Mouse (Mus musculus) neural tube, embryonic 12.5 days (tissue): ENCODE measurements around the gene Hist4h4. TPM values are rescaled to one million over a fixed set of nuclear protein-coding genes. Genes with fewer than 3 reads are reported as not detected.

Source experiments
- ATAC-seq: fragments of 200-750 bp; cut with Nextera tagmentation; 2 replicates; pipeline ENCODE4 v1.8.0; 2017; ENCODE audit warnings: low read depth, mild to moderate bottlenecking, moderate TSS enrichment, moderate library complexity; ENCODE audit not compliant: low FRiP score
- H3K27ac ChIP-seq: fragments of 300-500 bp; sonication (generic); 2 replicates; pipeline ENCODE4 v1.5.1; 2016
- H3K27me3 ChIP-seq: fragments of 300-500 bp; sonication (generic); replicated peaks from 2 replicates; pipeline ENCODE4 v1.6.1; 2016; ENCODE audit warnings: mild to moderate bottlenecking
- H3K36me3 ChIP-seq: fragments of 300-500 bp; sonication (generic); 2 replicates; pipeline ENCODE4 v1.6.1; 2016; ENCODE audit warnings: mild to moderate bottlenecking
- H3K4me1 ChIP-seq: fragments of 300-500 bp; sonication (generic); 2 replicates; pipeline ENCODE4 v1.6.1; 2016
- H3K4me2 ChIP-seq: fragments of 300-500 bp; sonication (generic); replicated peaks from 2 replicates; pipeline ENCODE4 v1.6.1; 2016; ENCODE audit warnings: mild to moderate bottlenecking
- H3K4me3 ChIP-seq: fragments of 300-500 bp; sonication (generic); 2 replicates; pipeline ENCODE4 v1.5.1; 2016
- H3K9ac ChIP-seq: fragments of 300-500 bp; sonication (generic); 2 replicates; pipeline ENCODE4 v1.6.1; 2016; ENCODE audit warnings: mild to moderate bottlenecking
- H3K9me3 ChIP-seq: fragments of 300-500 bp; sonication (generic); 2 replicates; pipeline ENCODE4 v1.6.1; 2016; ENCODE audit warnings: mild to moderate bottlenecking
- WGBS: fragments of 180-500 bp; shearing (Covaris S2); methylation state at CpG from one replicate; pipeline ENCODE4 v1.1.7; 2016; 5-methylcytosine and 5-hydroxymethylcytosine counted together
- polyA plus RNA-seq: library from polyadenylated mRNA; unstranded; fragments of >200 nt; fragmentation: Nextera tagmentation; extraction: Ambion mirVana; gene quantifications from 2 replicates; pipeline ENCODE4 v1.2.1, GENCODE M21; 2016

The Hist4h4 gene
- polyA plus RNA-seq, 1 experiment from 2014 or later = 0.67 TPM

DNA sequence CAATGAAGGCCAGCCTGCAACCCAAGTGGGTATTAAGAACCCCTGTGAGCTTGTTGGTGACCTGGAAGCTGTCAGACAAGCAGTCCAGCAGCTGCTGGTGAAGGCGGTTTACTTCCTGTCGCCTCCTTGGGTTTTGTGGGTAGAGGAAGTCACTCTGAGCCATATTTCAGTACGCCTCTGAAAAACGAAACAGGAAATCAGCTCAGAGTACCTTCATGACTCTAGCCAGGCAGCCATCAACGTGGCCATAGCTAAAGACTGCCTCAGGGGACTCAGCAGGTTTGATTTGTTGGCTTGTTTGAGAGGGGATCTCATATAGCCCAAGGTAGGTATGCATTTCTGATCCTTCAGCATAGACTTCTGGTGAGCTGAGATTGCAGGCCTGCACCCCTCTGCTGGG is 27.5 kb upstream of the Hist4h4 start:
- H3K27me3 ChIP-seq = no peaks in the 10 kb centered on the region
- WGBS = 81% methylated on average over 5 of the region's 5 CpGs
- no peak overlapping the region for H3K4me2 ChIP-seq
- no peaks in the 10 kb centered on the region for H3K36me3 ChIP-seq
- H3K27ac ChIP-seq = no peak overlapping the region
- H3K9ac ChIP-seq = no peak overlapping the region
- H3K4me1 ChIP-seq = peaks cover 5% of the 10 kb centered on the region; the same call in 1 of the 2 replicates
- no peaks in the 10 kb centered on the region for H3K9me3 ChIP-seq
- H3K4me3 ChIP-seq = no peak overlapping the region
- ATAC-seq = no peak

DNA sequence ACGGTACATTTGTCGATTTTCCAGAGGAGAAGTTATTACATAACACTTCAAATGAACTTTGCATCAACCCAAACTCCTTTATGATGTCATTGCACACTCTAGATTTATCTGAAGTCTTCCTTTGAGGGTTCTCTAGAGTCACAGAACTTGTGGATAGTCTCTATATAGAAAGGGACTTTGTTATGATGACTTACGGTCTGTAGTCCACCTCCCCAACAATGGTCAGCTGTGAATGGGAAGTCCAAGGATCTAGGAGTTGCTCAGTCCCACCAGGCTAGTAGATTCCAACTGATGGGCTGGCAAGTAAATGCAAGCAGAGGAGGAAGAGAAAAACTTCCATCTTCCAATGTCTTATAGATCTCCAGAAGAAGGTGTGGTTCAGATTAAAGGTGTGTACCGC is 24.5 kb upstream of the Hist4h4 start:
- ATAC-seq = no peak; the same call in 1 of the 2 replicates

DNA sequence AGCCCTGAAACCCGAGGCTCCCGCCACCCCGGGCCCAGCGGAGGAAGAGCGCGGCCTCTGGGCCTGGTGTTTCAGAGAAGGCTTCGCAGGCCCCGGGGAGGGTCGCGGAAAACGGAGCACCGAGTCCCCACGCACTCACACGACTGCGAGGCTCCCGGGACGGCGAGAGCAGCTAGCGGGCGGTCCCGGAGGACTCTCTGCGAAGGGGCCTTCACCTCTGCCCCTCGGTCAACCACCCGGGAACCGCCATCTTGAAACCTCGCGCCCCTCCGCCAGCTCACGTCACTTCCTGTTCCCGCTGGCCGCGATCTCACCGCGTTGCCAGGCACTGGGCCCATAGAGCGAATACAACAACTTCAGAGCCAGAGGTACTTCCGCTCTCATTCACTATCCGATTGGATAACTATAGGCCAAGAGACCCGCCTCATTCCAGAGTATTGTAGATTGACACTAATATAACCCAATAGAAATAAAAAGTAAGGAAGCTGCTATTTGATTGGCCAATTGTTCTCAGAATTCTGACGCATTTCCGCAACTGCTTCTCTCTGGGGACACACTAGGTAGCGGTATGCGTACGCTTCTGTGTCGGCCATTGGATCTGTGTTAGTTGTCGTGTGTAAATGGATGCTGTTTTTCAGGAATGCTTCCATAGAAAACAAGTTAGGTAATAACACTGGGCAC is 23.8 kb upstream of the Hist4h4 start, which contains the start of gene Wbp11:
Gene Wbp11 (minus strand): TSS at position 353 of the 681 bp plus-strand sequence.
- Histone ChIP-seq H3K4me3 (peak within 1 kb of the TSS; percentile 99), H3K4me2 (peak within 1 kb of the TSS; percentile 75), H3K9ac (peak within 1 kb of the TSS; percentile 97), H3K27me3 (no peaks in the 10 kb centered on the region), H3K9me3 (no peaks in the 10 kb centered on the region), H3K4me1 (peaks cover 5% of the 10 kb centered on the region; the same call in 1 of the 2 replicates), H3K36me3 (peaks cover 20% of the 10 kb centered on the region), H3K27ac (0 out of 2 replicates have a peak within 1 kb of the TSS, but pooled peaks have one; percentile 42)
- WGBS = under 1% methylated on average over 45 of the region's 45 CpGs
- ATAC-seq = peak; percentile 100

More for the DNA sequence above, 24.5 kb upstream of the Hist4h4 start:
- 35% methylated on average over 4 of the region's 4 CpGs for WGBS
- peak overlapping the region; percentile 60 for H3K9ac ChIP-seq
- peaks cover 18% of the 10 kb centered on the region for H3K36me3 ChIP-seq
- no peaks in the 10 kb centered on the region for H3K9me3 ChIP-seq
- H3K4me2 ChIP-seq = peak overlapping the region; percentile 60
- no peaks in the 10 kb centered on the region for H3K27me3 ChIP-seq
- peak overlapping the region; percentile 44 for H3K4me3 ChIP-seq
- no peak overlapping the region for H3K27ac ChIP-seq
- peaks cover 5% of the 10 kb centered on the region; the same call in 1 of the 2 replicates for H3K4me1 ChIP-seq

DNA sequence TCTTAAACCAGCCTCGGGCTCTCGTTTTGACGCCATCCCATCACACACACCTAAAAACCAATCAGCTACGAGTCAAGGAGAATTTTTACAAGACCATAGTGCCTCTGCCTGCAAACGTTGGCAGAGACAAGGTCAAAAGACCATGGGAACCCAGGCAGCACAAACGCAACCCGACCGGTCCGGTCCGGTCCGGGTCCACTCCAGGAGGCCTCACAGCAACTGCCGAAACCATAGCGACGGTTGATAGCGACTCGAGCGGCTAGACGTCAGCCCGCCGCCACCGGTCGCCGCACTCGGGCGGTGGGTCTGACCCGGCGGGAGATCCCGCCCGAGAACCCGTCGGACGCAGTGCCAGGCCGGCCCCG is 23.3 kb upstream of the Hist4h4 start, which contains the start of gene BC049715:
Gene BC049715 (plus strand): TSS at position 111 of the 365 bp plus-strand sequence.
- ATAC-seq = no peak
- H3K4me3 ChIP-seq = peak within 1 kb of the TSS; percentile 99
- H3K27me3 ChIP-seq = no peaks in the 10 kb centered on the region
- peak within 1 kb of the TSS; percentile 75 for H3K4me2 ChIP-seq
- peaks cover 5% of the 10 kb centered on the region; the same call in 1 of the 2 replicates for H3K4me1 ChIP-seq
- peaks cover 25% of the 10 kb centered on the region for H3K36me3 ChIP-seq
- no peaks in the 10 kb centered on the region for H3K9me3 ChIP-seq
- peak within 1 kb of the TSS; percentile 97 for H3K9ac ChIP-seq
- H3K27ac ChIP-seq = 0 out of 2 replicates have a peak within 1 kb of the TSS, but pooled peaks have one; percentile 42
- WGBS = under 1% methylated on average over 34 of the region's 34 CpGs

DNA sequence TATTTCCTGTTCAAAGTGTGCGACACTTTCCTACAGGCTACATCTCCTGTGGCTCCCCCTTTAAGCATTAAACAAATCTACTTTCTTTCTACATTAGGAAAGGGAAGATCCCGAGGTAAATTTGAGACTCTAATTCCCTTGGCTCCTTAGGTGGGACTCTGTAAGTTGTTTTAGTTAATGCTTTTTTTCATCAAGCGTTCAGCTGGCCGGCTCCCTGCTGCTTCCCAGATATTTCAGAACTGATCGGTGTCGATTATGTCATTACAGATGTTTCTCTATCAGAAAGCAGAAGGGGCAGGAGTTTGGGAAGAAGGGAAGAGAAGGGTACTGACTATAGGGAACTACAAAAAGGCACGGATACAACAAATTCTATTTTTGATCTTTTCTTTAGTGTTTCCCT is 22.9 kb upstream of the Hist4h4 start:
- H3K4me3 ChIP-seq = peak overlapping the region; percentile 99
- 26% methylated on average over 7 of the region's 7 CpGs for WGBS

DNA sequence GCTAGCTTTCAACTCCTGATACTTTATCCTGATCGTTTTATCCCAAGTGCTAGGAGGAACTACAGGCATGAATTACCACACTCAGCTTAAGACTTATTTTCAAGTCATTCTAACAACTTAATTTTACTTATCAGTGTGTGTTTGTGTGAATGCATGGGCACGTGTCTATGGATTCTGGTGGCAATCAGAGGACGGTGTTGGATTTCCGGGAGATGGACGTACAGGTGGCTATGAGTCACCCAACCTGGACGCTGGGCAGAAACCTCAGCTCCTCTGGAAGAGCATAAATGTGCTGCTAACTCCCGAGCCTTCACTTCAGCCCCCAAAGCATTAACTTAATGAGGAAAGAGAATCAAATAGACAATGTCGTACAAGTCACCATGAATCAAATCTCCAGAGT is 20.8 kb upstream of the Hist4h4 start:
- Histone ChIP-seq H3K9ac (no peak overlapping the region), H3K4me1 (peaks cover 5% of the 10 kb centered on the region; the same call in 1 of the 2 replicates), H3K36me3 (peaks cover 50% of the 10 kb centered on the region), H3K27me3 (no peaks in the 10 kb centered on the region), H3K27ac (no peak overlapping the region), H3K9me3 (no peaks in the 10 kb centered on the region), H3K4me3 (no peak overlapping the region), H3K4me2 (no peak overlapping the region)
- 94% methylated on average over 8 of the region's 8 CpGs for WGBS
- ATAC-seq = no peak

More for the DNA sequence above, 22.9 kb upstream of the Hist4h4 start:
- peaks cover 5% of the 10 kb centered on the region; the same call in 1 of the 2 replicates for H3K4me1 ChIP-seq
- peak overlapping the region; percentile 75 for H3K4me2 ChIP-seq
- no peaks in the 10 kb centered on the region for H3K9me3 ChIP-seq
- no peak overlapping the region for H3K27ac ChIP-seq
- no peak for ATAC-seq
- H3K9ac ChIP-seq = peak overlapping the region; percentile 97
- H3K36me3 ChIP-seq = peaks cover 29% of the 10 kb centered on the region
- no peaks in the 10 kb centered on the region for H3K27me3 ChIP-seq

DNA sequence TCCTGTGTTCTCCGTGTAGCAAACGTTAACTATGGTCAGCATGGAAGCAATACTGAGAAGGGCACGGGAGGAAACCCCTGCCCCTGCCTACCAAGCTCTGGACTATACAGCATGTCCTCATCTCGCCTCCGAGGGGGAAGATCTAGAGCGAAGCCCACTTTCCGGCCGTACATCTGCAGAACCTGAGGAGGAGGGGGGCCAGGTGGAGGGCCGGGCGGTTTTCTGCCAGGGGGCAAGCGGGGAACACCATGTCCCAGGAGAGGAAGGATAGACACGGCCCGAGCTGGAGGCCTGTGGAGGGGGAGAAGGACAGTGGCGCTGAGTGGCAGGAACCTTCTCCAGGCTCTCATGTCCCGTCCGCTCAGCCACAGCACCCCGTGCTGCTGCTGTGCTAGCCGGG is 16.9 kb upstream of the Hist4h4 start:
- H3K36me3 ChIP-seq = peaks cover 86% of the 10 kb centered on the region
- WGBS = 92% methylated on average over 18 of the region's 18 CpGs
- no peak for ATAC-seq
- no peaks in the 10 kb centered on the region for H3K27me3 ChIP-seq
- no peaks in the 10 kb centered on the region for H3K9me3 ChIP-seq
- H3K9ac ChIP-seq = no peak overlapping the region
- no peak overlapping the region for H3K4me2 ChIP-seq
- no peak overlapping the region for H3K4me3 ChIP-seq
- no peak overlapping the region for H3K27ac ChIP-seq
- H3K4me1 ChIP-seq = no peaks in the 10 kb centered on the region

DNA sequence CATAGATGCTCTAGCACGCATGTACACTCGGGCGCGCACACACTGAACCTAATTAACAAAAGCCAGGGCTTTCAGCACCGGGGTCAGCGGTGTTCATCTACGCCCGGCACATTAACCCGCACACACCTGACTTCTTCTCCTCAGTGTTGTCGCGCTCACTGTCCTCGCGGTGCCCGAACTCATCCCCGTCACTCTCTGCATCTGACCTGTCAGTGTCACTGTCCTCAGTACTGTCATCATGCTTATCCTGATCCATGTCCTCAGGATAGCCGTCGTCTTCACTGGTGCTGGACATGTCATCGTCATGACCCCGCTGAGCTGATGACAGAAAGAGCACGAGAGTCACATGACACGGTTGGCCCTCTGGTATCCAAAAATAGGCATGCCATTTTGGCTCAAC is 16.2 kb upstream of the Hist4h4 start:
- Histone ChIP-seq H3K27me3 (no peaks in the 10 kb centered on the region), H3K36me3 (peaks cover 88% of the 10 kb centered on the region), H3K9ac (no peak overlapping the region), H3K4me2 (no peak overlapping the region), H3K4me3 (no peak overlapping the region), H3K9me3 (no peaks in the 10 kb centered on the region), H3K27ac (no peak overlapping the region), H3K4me1 (no peaks in the 10 kb centered on the region)
- no peak for ATAC-seq
- WGBS = 97% methylated on average over 21 of the region's 21 CpGs

DNA sequence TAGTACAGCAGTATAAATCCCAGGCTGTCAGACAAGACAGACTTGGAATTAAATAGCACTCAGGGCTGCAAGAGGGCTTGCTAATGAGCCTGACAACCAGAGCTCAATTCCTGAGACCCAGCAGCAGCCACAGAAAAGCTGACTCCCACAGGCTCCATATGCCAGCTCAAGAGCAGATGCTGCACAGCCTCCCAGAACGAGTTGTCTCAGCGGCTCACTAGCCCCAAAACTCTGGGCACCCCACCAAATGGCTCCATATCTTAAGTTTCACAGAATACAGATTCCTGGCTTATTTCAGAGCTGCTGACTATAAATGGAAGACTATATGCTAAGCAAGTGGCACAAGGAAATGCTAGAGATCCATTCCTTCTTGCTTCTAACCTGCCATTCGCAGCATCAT is 13.3 kb upstream of the Hist4h4 start:
- Histone ChIP-seq H3K4me3 (no peak overlapping the region), H3K9ac (no peak overlapping the region), H3K4me2 (no peak overlapping the region), H3K9me3 (no peaks in the 10 kb centered on the region), H3K36me3 (peaks cover 91% of the 10 kb centered on the region), H3K27me3 (no peaks in the 10 kb centered on the region), H3K4me1 (no peaks in the 10 kb centered on the region), H3K27ac (no peak overlapping the region)
- WGBS = 94% methylated on average over 3 of the region's 3 CpGs
- ATAC-seq = no peak

DNA sequence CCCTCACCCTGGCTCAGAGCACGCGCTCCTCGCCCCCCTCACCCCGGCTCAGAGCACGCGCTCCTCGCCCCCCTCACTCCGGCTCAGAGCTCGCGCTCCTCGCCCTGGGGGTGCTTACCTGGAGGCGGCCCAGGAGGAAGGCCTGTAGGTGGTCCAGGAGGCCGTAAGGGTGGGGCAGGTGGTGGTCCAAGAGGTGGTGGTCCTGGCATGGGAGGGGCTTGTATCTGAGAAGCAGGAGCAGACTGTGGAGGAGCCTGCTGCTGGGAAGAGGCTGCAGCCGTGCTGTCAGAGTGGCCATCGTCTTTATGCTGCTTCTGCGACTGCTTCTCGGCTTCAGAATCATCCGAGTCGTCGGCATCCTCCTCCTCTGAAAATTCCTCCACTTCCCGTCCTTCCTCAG is 12.6 kb upstream of the Hist4h4 start:
- Histone ChIP-seq H3K27me3 (no peaks in the 10 kb centered on the region), H3K27ac (no peak overlapping the region), H3K9me3 (no peaks in the 10 kb centered on the region), H3K4me3 (no peak overlapping the region), H3K4me2 (no peak overlapping the region), H3K9ac (no peak overlapping the region), H3K4me1 (no peaks in the 10 kb centered on the region), H3K36me3 (peaks cover 90% of the 10 kb centered on the region)
- WGBS = 93% methylated on average over 21 of the region's 21 CpGs
- ATAC-seq = no peak

DNA sequence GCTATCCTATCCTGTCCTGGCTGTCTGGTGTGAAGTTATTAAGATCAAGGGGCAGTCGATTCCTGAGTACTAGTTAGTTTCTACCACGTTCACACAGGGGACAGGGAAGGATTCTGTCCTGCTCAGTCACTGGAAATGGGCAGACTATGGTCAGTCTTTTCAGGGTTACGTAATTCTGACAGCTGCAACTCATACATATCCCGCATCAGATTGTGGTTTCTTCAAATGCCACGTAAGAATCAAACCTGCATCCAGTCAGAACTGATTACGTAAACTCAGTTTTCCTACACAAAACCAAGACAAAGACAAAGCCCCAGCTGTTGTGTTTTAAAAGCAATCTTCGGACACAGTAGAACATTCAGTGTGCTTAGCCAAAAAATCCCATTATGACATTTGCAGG is 11.2 kb upstream of the Hist4h4 start:
- ATAC-seq = no peak

DNA sequence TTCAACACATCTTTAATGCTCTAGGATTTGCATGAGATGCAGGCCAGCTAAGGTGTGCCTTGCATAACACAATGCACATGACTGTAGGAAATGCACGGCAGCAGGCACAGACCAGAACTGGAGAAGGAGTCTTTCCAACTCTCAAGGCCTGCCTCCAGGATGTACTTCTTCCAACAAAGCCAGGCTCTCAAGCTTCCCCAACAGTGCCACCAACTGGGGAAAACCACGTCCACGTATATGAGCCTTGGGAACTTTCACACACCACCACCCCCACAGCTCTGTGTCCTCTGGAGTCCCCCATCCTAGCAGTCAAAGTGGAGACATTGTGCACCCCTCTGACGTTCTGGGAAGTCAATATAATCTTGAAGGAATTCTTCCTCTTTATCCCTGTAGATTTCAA is 8.9 kb upstream of the Hist4h4 start:
- 46% methylated on average over 4 of the region's 4 CpGs for WGBS
- H3K36me3 ChIP-seq = peaks cover 56% of the 10 kb centered on the region

More for the DNA sequence above, 11.2 kb upstream of the Hist4h4 start:
- no peaks in the 10 kb centered on the region for H3K9me3 ChIP-seq
- peaks cover 76% of the 10 kb centered on the region for H3K36me3 ChIP-seq
- H3K27ac ChIP-seq = no peak overlapping the region
- no peak overlapping the region for H3K4me2 ChIP-seq
- no peak overlapping the region for H3K9ac ChIP-seq
- no peaks in the 10 kb centered on the region for H3K27me3 ChIP-seq
- no peak overlapping the region for H3K4me3 ChIP-seq
- H3K4me1 ChIP-seq = no peaks in the 10 kb centered on the region
- WGBS = 97% methylated on average over 7 of the region's 7 CpGs

DNA sequence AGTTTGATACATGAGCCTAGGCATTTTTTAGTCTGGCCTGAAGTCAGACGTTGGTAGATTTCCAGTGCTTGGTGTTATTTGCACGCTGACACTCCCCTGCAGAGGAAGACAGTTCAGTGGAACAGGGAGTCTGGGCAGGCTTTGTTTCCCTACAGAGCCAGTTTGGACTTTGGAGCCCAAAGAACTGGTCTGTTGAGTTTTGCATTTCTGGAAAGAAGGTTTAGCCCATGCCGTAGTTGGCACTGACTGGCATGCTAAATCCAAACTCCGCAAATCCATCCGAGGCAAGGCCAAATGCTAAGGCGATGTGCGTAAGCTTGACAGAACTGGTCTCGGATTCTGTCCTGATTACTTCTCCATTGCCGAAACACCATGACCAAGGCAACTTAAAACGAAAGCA is 7.0 kb upstream of the Hist4h4 start:
- ATAC-seq = no peak
- Histone ChIP-seq H3K4me2 (no peak overlapping the region), H3K36me3 (peaks cover 38% of the 10 kb centered on the region), H3K27ac (no peak overlapping the region), H3K27me3 (no peaks in the 10 kb centered on the region), H3K9me3 (no peaks in the 10 kb centered on the region), H3K9ac (no peak overlapping the region), H3K4me3 (no peak overlapping the region), H3K4me1 (peaks cover 10% of the 10 kb centered on the region)
- WGBS = 90% methylated on average over 10 of the region's 10 CpGs

More for the DNA sequence above, 8.9 kb upstream of the Hist4h4 start:
- H3K27ac ChIP-seq = no peak overlapping the region
- no peak overlapping the region for H3K4me3 ChIP-seq
- H3K9me3 ChIP-seq = no peaks in the 10 kb centered on the region
- no peak overlapping the region for H3K4me2 ChIP-seq
- ATAC-seq = no peak
- peaks cover 10% of the 10 kb centered on the region for H3K4me1 ChIP-seq
- no peak overlapping the region for H3K9ac ChIP-seq
- no peaks in the 10 kb centered on the region for H3K27me3 ChIP-seq
